Mouse (Mus musculus) midbrain, embryonic 14.5 days (tissue): ENCODE measurements around the gene Tead2. TPM values are rescaled to one million over a fixed set of nuclear protein-coding genes. Genes with fewer than 3 reads are reported as not detected.
"Not testable (repeated sequence)": the region's sequence is repeated elsewhere in the genome, so short reads cannot be mapped to it uniquely, and the experiment has no call there.

Experiments
- ATAC-seq: fragments of 200-750 bp; cut with Nextera tagmentation; 2 replicates; pipeline ENCODE4 v1.8.0; 2017; ENCODE audit warnings: moderate number of reproducible peaks, moderate library complexity; ENCODE audit not compliant: low FRiP score, low TSS enrichment
- DNase-seq: peaks from one replicate; pipeline ENCODE4 v3.0.0-alpha.2; 2015
- H3K27ac ChIP-seq: fragments of 300-500 bp; sonication (generic); replicated peaks from 2 replicates; pipeline ENCODE4 v1.5.1; 2014; ENCODE audit warnings: mild to moderate bottlenecking, low read depth, low read length, moderate library complexity
- H3K27me3 ChIP-seq: fragments of 300-500 bp; sonication (generic); 2 replicates; pipeline ENCODE4 v1.6.1; 2014; ENCODE audit warnings: low read length, control low read depth, mixed read lengths; ENCODE audit not compliant: control insufficient read depth, insufficient read depth
- H3K36me3 ChIP-seq: fragments of 300-500 bp; sonication (generic); 2 replicates; pipeline ENCODE4 v1.6.1; 2014; ENCODE audit warnings: low read length, control low read depth; ENCODE audit not compliant: control insufficient read depth, insufficient read depth
- H3K4me1 ChIP-seq: fragments of 300-500 bp; sonication (generic); 2 replicates; pipeline ENCODE4 v1.6.1; 2014; ENCODE audit warnings: mild to moderate bottlenecking, antibody characterized with exemption, low read length, control low read depth; ENCODE audit not compliant: control insufficient read depth, insufficient read depth
- H3K4me2 ChIP-seq: fragments of 300-500 bp; sonication (generic); 2 replicates; pipeline ENCODE4 v1.6.1; 2014; ENCODE audit warnings: mild to moderate bottlenecking, low read length, moderate library complexity
- H3K4me3 ChIP-seq: fragments of 300-500 bp; sonication (generic); replicated peaks from 2 replicates; pipeline ENCODE4 v1.5.1; 2014; ENCODE audit warnings: low read depth, low read length
- H3K9ac ChIP-seq: fragments of 300-500 bp; sonication (generic); replicated peaks from 2 replicates; pipeline ENCODE4 v1.6.1; 2014; ENCODE audit warnings: mild to moderate bottlenecking, low read length, moderate library complexity
- H3K9me3 ChIP-seq: fragments of 300-500 bp; sonication (generic); 2 replicates; pipeline ENCODE4 v1.6.1; 2016; ENCODE audit warnings: low read length, control low read depth, mixed read lengths; ENCODE audit not compliant: control insufficient read depth
- WGBS: fragments of 180-500 bp; shearing (Covaris S2); extraction: QIAGEN DNeasy Blood & Tissue Kit; methylation state at CpG from one replicate; pipeline ENCODE4 v1.1.7; 2014; 5-methylcytosine and 5-hydroxymethylcytosine counted together
- polyA plus RNA-seq: library from polyadenylated mRNA; unstranded; fragments of >200 nt; fragmentation: Nextera tagmentation; extraction: Ambion mirVana; gene quantifications from 2 replicates; pipeline ENCODE4 v1.2.1, GENCODE M21; 2014

Tead2 gene
- polyA plus RNA-seq, 1 experiment from 2014 or later = 59.7 TPM

GRCm38 (mm10) chr7:45247666-45248065 is 32.1 kb downstream of the Tead2 start:
- Histone ChIP-seq H3K9me3 (no peaks in the 10 kb centered on the region), H3K4me3 (no peak overlapping the region), H3K36me3 (no peaks in the 10 kb centered on the region), H3K4me1 (no peaks in the 10 kb centered on the region), H3K27ac (no peak overlapping the region), H3K4me2 (no peak overlapping the region), H3K27me3 (no peaks in the 10 kb centered on the region), H3K9ac (no peak overlapping the region)
- DNase-seq (no peak), ATAC-seq (no peak)
- 30% methylated on average over 3 of the region's 3 CpGs for WGBS

GRCm38 (mm10) chr7:45253806-45254205 is 38.3 kb downstream of the Tead2 start:
- no peaks in the 10 kb centered on the region for H3K9me3 ChIP-seq
- WGBS = 94% methylated on average over 8 of the region's 8 CpGs

GRCm38 (mm10) chr7:45255822-45256221 is 40.3 kb downstream of the Tead2 start:
- H3K4me2 ChIP-seq, H3K4me3 ChIP-seq, H3K27me3 ChIP-seq, ATAC-seq, DNase-seq, H3K9ac ChIP-seq, H3K4me1 ChIP-seq, H3K36me3 ChIP-seq, H3K9me3 ChIP-seq, H3K27ac ChIP-seq: not testable (repeated sequence)
- 86% methylated on average over 5 of the region's 7 CpGs for WGBS

More at GRCm38 (mm10) chr7:45253806-45254205, 38.3 kb downstream of the Tead2 start:
- no peak overlapping the region for H3K9ac ChIP-seq
- no peak overlapping the region for H3K27ac ChIP-seq
- ATAC-seq (no peak), DNase-seq (no peak)
- H3K4me1 ChIP-seq = no peaks in the 10 kb centered on the region
- H3K27me3 ChIP-seq = no peaks in the 10 kb centered on the region
- no peaks in the 10 kb centered on the region for H3K36me3 ChIP-seq
- no peak overlapping the region for H3K4me2 ChIP-seq
- no peak overlapping the region for H3K4me3 ChIP-seq

- Histone ChIP-seq H3K27me3 (no peaks in the 10 kb centered on the region), H3K4me1 (no peaks in the 10 kb centered on the region), H3K4me2 (no peak overlapping the region), H3K9me3 (no peaks in the 10 kb centered on the region), H3K4me3 (no peak overlapping the region), H3K36me3 (no peaks in the 10 kb centered on the region), H3K9ac (no peak overlapping the region), H3K27ac (no peak overlapping the region)
- ATAC-seq (no peak), DNase-seq (no peak)
- 66% methylated on average over 11 of the region's 11 CpGs for WGBS
These were observed 41.7 kb downstream of the Tead2 start for GRCm38 (mm10) chr7:45257063-45257840.

GRCm38 (mm10) chr7:45259281-45259680 is 43.7 kb downstream of the Tead2 start:
- no peaks in the 10 kb centered on the region for H3K4me1 ChIP-seq
- H3K4me2 ChIP-seq = no peak overlapping the region
- DNase-seq (no peak), ATAC-seq (no peak)
- no peak overlapping the region for H3K4me3 ChIP-seq
- H3K36me3 ChIP-seq = no peaks in the 10 kb centered on the region
- WGBS = 91% methylated on average over 8 of the region's 8 CpGs
- no peaks in the 10 kb centered on the region for H3K9me3 ChIP-seq
- no peak overlapping the region for H3K9ac ChIP-seq
- H3K27me3 ChIP-seq = no peaks in the 10 kb centered on the region
- no peak overlapping the region for H3K27ac ChIP-seq

- 68% methylated on average over 7 of the region's 7 CpGs for WGBS
- no peak for DNase-seq
- ATAC-seq = no peak
These were observed 46.7 kb downstream of the Tead2 start for GRCm38 (mm10) chr7:45262266-45262665.

GRCm38 (mm10) chr7:45263006-45263607 is 47.6 kb downstream of the Tead2 start:
- Histone ChIP-seq H3K4me1 (no peaks in the 10 kb centered on the region), H3K9me3 (no peaks in the 10 kb centered on the region), H3K36me3 (no peaks in the 10 kb centered on the region), H3K9ac (no peak overlapping the region), H3K27me3 (no peaks in the 10 kb centered on the region), H3K4me2 (no peak overlapping the region), H3K4me3 (no peak overlapping the region), H3K27ac (no peak overlapping the region)
- no peak for ATAC-seq
- DNase-seq = no peak
- 75% methylated on average over 7 of the region's 7 CpGs for WGBS

More at GRCm38 (mm10) chr7:45262266-45262665, 46.7 kb downstream of the Tead2 start:
- Histone ChIP-seq H3K36me3 (no peaks in the 10 kb centered on the region), H3K27ac (no peak overlapping the region), H3K9me3 (no peaks in the 10 kb centered on the region), H3K9ac (no peak overlapping the region), H3K4me1 (no peaks in the 10 kb centered on the region), H3K4me2 (no peak overlapping the region), H3K27me3 (no peaks in the 10 kb centered on the region), H3K4me3 (no peak overlapping the region)

GRCm38 (mm10) chr7:45264348-45264747 is 48.8 kb downstream of the Tead2 start:
- no peaks in the 10 kb centered on the region for H3K4me1 ChIP-seq

GRCm38 (mm10) chr7:45265518-45265917 is 50.0 kb downstream of the Tead2 start:
- H3K4me3 ChIP-seq = no peak overlapping the region
- ATAC-seq = no peak
- no peaks in the 10 kb centered on the region for H3K36me3 ChIP-seq
- DNase-seq = no peak
- H3K4me1 ChIP-seq = no peaks in the 10 kb centered on the region
- 81% methylated on average over 1 of the region's 1 CpGs for WGBS
- no peaks in the 10 kb centered on the region for H3K9me3 ChIP-seq
- H3K27ac ChIP-seq = no peak overlapping the region
- H3K27me3 ChIP-seq = no peaks in the 10 kb centered on the region
- no peak overlapping the region for H3K9ac ChIP-seq
- no peak overlapping the region for H3K4me2 ChIP-seq

More at GRCm38 (mm10) chr7:45264348-45264747, 48.8 kb downstream of the Tead2 start:
- 83% methylated on average over 3 of the region's 3 CpGs for WGBS
- no peaks in the 10 kb centered on the region for H3K27me3 ChIP-seq
- no peak for ATAC-seq
- H3K9me3 ChIP-seq = no peaks in the 10 kb centered on the region
- H3K27ac ChIP-seq = no peak overlapping the region
- no peak overlapping the region for H3K4me2 ChIP-seq
- DNase-seq = no peak
- no peaks in the 10 kb centered on the region for H3K36me3 ChIP-seq
- H3K9ac ChIP-seq = no peak overlapping the region
- H3K4me3 ChIP-seq = no peak overlapping the region
